Mouse (Mus musculus) liver, embryonic 14.5 days (tissue): ENCODE data around the gene Gnptab.
"Not testable (repeated sequence)": the region's sequence is repeated elsewhere in the genome, so short reads cannot be mapped to it uniquely, and the experiment has no call there.

Experiments
- CTCF ChIP-seq: IDR thresholded peaks from 2 replicates; pipeline ENCODE4 v1.5.1; 2016; ENCODE audit warnings: antibody characterized with exemption, low read depth, control low read depth
- EP300 ChIP-seq: IDR thresholded peaks from 2 replicates; pipeline ENCODE4 v1.6.1; 2016; ENCODE audit warnings: antibody characterized with exemption, low read depth

DNA sequence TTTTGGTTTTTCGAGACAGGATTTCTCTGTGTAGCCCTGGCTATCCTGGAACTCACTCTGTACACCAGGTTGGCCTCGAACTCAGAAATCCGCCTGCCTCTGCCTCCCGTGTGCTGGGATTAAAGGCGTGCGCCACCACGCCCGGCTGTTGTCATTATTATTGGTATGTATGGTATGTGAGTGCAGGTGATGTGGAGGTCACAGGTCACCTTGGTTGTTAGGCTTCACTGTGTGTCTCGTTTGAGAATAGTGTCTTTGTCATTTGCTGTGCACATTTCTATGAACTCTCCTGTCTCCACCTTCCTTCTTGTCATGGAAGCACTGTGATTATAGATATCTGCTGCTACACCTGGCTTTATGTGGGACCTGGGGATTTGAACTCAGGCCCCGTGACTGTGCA, 103.9 kb downstream of the Gnptab start:
- not testable (repeated sequence) for TF ChIP-seq CTCF, EP300
